Mouse (Mus musculus) lung, postnatal 25 days (tissue): ENCODE data around the gene Pnp.
"Not testable (repeated sequence)": the region's sequence is repeated elsewhere in the genome, so short reads cannot be mapped to it uniquely, and the experiment has no call there.

Experiments used
- DNase-seq: peaks from one replicate; pipeline ENCODE4 v3.0.0; 2022; ENCODE audit warnings: low spot score

Pnp gene

GRCm38 (mm10) chr14:50930754-50931492 lies at the start of gene Pnp, which contains the start of gene Pip4p1:
Pnp (plus strand) TSS chr14:50931082.
Pip4p1 (minus strand) TSS chr14:50930856.
- DNase-seq: peak; percentile 100

DNA sequence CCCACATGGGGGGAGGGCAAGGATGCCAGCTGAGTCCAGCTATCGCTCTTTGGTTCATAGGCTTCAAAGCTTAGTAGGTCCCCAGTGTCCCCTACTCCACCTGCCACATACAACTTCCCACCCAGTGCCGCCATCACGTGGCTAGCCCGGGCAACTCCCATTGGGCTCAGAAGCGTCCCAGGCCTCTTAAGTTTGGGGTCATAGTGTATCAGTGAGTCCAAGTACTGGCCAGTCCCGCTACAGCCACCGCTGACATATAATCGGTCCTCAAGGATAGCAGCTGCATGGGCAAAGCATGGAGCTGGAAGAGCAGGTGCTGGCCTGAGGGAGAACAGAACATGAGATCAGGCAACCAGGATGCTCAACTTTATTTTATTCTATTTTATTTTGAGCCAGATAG lies 39.3 kb upstream of the Pnp start:
- DNase-seq: no peak

DNA sequence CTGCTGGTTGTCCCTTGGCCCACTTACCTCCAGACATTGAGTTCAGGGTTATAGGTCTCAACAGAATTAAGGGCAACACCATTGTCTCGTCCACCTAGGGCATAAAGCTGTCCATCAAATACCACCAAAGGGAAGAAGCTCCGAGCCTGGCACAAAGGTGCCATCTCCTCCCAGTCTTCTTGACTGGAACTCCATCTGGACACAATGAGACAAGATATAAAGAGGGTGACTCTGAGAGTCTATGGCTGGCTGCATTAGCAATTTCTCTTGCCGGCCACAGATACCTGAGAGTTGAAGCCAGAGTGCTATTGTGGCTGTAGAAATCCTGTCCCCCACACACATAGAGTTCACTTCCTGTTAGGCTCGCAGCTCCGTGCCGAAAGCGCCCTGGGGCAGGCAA lies 38.8 kb upstream of the Pnp start:
- no peak for DNase-seq

DNA sequence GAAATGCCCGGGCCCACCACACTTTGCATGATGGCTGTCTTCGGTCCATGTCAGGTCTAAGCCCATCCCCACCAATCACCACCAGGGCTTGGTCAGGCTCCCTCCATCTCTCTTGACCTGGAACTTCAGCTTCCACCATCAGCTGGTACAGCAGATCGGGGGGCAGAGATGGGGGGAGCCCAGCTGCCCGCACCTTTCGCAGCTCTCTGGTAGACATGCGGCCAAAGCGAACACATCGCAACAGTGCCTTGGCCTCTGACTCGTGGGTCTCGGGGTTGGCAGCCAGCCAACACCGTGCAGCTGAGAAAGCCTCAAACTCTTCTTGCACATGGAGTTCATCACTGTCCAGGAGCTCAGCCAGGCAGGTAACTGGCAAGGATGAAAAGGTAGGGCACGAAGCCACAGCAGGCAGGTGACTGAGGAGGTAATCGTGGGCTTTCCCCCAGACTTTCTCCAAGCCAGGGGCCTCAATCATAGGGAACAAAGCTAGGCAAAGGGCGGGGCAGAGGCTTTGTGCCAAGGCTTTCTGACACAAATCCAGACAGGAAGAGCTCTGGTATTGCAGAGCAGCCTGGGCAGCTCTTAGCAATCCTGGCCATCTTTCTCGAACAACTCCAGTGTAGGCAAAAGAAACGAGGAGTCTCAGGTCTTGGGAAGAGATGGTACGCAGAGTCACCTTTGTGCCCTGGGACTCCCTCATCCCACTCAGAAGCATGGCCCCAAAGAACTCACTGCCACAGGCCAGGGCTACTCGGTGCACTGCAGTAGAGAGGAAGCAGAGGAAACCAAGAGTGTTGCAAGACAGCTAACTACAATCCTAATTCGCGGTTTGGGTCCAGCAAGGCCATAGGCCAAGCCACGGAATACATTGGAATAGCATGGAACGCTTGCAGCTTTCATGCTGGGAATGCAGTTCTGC lies 38.1 kb upstream of the Pnp start:
- DNase-seq: peak; percentile 45

DNA sequence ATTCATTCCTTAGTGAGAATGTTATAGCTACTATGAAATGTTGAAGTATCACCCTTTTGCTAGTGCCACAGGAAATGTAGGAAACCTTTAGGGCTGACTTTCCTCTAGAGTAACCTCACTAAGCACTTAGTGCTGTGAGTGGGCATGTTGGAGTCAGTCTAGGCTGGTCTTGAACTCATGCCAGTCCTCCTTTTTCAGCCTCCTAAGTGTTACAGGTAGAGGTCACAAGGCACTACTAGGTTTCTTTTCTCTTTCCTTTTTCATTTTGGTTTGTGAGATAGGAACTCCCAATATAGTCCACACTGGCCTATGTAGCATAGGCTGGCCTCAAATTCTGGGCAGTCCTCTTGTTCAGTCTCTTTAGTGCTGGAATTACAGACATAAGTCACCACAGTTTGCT lies 35.5 kb upstream of the Pnp start:
- DNase-seq: no peak

DNA sequence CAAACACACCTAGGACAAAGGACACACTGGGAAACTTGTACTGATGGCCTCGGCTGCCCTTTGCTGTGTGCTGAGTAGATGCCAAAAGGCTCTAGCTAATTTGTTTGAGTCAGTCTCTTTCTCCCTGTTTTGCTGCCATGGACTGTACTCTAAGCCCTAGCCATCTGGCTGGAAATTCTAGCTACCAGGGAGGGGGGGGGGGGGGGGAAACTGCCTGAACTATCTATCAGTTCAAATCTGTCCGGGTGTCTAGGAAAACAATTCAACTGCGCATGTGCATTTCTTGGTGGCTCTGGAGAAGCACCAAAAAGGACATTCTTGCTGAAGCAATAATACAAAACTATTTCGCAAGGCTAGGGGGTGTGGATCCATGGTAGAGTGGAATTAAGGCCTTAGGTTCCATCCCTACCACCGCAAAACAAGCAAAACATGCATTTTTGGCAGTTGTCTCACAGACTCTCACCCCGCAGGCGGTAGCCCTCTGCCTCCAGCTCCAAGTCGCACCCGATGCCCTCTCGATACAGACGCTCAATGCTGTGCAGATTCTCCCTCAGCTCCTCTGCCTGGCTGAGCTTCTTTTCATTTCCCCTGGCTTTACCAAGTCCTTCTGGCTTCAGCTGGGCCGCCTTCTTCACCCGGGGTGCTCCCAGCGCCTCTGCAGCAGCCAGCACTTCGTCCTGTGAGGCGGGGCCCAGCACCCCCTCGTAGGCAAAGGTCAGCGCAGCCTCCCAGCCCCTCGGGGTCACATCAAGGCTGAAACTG lies 34.7 kb upstream of the Pnp start:
- DNase-seq: peak; percentile 81

- no peak for DNase-seq
These were observed 34.0 kb upstream of the Pnp start for GRCm38 (mm10) chr14:50896747-50897373.

DNA sequence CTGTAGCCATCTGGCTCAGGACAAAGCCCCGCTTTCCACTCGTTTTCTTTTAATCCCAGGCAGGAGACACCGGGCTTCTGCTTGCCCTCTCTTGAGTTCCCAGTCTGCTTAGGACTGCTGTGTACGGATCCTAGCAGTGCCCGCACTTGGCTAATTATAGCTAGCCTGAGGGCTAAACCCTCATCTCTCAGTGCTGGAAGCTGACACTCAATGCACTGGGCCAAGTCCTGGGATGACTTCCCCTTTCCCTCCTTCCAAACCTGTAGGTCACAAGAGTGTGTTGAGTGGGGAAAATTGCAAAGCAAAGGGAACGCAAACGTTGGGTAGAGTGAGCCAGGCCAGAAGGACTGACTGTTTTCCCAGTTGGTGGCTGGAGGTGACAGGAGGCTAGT lies 33.5 kb upstream of the Pnp start, which contains the start of gene Klhl33:
Klhl33 (minus strand) TSS at position 134 of the 392 bp plus-strand sequence.
- DNase-seq: no peak

GRCm38 (mm10) chr14:50897992-50898391 lies 32.9 kb upstream of the Pnp start:
- DNase-seq: not testable (repeated sequence)

DNA sequence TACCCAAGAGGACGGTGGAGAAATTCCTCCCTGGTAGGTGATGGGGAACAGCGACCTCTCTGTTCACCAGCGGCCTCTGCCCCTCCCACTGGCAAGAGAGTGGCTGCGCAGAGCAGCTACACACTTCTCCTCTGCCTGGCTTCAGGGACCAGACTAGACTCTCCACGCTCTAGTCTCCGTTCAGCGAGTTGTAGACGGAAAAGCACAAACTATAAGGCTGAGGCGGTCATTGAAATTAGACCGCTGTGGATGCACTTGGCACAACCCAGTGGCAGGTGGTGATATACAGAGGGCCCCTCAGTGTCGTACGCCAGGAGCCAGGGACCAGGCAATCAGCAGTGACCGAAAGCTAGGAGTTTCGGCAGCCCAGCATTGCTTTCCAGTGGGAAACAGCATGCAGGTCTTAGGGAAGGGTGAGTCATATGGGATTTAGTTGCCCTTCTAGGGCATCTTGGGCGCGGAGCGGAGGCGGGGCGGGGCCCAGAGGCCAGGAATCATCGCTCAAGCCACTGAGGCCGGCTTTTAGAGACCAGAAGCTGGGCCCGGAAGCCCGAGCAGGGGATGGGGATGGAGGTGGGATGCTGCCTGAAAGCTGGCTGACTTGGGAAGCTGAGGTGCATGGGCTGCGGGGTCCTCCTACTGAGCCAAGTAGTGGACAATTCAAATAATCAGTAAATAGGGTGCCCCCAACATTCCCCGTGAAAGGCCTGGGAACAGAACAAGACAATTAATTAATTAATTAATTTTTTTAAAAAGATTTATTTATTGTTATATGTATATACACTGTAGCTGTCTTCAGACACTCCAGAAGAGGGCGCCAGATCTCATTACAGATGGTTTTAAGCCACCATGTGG lies 26.7 kb upstream of the Pnp start:
- peak; percentile 36 for DNase-seq

DNA sequence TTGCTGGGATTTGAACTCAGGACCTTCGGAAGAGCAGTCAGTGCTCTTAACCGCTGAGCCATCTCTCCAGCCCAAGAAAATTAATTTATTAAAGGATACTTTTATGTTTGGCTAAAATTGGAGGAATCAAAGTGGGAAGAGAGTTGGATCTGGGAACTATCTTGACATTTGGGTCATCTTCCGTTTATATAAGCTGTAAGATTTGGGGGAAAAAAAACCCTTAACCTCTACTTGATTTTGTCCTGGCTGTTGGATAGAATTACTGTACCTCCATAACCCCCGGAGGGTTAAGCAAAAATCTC lies 26.1 kb upstream of the Pnp start:
- DNase-seq: no peak

DNA sequence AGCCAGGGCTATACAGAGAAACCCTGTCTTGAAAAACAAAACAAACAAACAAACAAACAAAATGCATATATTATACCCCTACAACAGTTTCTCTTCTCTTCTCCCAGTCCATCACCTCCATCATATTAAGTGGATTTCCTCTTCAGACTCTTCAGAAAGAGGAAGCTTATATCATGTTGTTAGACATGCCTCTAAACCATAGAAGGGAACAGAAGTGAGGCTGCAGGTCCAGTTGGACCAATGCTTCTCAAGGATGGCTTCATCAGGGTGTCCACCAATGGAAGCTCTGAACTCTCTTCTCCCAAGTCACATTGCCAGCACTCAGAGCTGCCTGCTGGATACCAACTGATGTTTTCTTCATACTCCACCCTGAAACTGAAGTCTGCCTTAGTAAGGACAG lies 25.6 kb upstream of the Pnp start:
- DNase-seq: not testable (repeated sequence)

DNA sequence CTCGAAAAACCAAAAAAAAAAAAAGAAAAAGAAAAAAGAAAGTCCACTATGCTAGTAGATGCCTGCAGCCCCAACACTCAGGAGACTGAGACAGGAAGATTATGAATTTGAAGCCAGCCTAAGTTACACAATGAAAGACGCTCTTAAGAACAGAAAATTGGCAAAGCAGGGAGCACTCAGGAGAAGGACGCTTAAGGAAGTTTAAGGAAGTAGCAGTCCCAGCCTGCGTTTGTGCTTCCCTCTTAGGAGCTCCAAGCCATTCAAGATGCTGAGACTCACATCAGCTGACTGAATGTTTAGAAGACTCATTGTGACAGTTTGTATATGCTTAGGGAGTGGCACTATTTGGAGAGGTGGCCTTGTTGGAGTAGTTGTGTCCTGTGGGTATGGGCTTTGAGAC lies 22.8 kb upstream of the Pnp start:
- DNase-seq: peak; percentile 35

DNA sequence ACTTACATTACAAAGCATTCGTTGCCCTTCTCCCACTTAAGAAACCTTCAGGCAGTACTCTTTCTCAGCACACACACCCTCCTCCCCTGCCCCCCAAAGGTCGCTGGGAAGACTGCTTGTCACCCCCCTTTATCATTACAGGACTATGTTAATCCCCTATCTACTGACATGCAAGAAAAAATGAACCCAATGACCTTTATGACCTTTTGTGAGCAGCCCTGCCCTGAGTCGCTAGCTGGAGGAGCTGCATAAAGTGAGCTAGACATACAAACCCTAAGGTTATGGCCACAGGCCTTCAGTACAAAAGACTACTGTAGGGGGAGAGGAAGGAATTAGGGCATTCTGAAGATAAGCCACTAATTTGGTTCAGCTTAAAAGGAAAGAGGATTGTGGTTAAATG lies 19.5 kb upstream of the Pnp start:
- no peak for DNase-seq

DNA sequence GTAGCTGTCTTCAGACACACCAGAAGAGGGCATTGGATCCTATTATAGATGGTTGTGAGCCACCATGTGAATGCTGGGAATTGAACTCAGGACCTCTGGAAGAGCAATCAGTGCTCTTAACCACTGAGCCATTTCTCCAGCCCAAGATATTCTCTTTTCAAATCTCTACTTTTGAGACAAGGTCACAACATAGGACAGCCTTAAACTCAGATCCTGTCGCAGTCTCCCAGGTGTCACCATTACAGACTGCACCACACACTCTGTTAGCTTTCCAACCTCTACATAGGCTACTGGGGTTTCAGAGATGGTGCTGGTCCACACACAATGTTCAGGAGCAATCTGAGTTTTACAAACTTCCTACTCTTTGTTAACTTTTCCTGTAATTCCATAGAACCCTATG lies 7.4 kb upstream of the Pnp start:
- DNase-seq: not testable (repeated sequence)

DNA sequence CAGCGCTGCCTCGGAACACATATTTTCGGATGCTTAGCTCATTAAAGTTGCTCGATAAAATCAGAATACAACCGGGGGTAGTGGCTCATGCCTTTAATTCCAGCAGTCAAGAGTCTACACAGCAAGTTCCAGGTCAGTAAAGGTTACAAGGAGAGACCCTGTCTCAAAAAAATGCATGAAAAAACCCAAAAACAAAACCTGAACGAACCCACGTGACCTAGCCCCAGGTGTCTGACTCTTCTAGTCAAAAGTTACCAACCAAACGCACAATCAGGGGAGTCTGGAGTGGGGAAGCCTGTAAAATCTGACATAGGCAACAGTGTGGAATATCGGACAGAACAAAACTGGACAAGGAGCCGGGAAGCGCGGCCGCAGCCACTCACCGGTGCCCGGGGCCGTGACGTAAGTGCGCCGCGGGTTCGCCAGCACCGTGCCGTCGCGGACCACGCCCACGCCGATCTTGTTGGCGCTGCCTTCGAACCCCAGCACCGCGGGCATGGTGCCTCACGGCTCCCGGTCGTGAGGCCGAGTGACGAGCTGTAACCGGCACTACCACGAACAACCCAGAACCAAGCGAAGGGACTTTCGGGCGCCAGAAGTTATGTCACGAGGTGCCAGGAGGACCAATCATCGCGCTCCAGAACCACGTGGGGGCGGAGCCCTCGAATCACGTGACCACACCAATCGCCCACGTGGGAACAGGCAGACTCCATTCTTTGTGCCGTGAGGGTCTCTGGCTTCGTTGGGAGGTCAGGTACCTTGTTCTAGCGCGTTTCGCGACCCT lies 6.4 kb upstream of the Pnp start, which contains the start of the genes Osgep and Apex1:
Osgep (minus strand) TSS at position 613 of the 784 bp plus-strand sequence.
Apex1 (plus strand) TSS at position 688 of the 784 bp plus-strand sequence.
- DNase-seq: peak; percentile 97

DNA sequence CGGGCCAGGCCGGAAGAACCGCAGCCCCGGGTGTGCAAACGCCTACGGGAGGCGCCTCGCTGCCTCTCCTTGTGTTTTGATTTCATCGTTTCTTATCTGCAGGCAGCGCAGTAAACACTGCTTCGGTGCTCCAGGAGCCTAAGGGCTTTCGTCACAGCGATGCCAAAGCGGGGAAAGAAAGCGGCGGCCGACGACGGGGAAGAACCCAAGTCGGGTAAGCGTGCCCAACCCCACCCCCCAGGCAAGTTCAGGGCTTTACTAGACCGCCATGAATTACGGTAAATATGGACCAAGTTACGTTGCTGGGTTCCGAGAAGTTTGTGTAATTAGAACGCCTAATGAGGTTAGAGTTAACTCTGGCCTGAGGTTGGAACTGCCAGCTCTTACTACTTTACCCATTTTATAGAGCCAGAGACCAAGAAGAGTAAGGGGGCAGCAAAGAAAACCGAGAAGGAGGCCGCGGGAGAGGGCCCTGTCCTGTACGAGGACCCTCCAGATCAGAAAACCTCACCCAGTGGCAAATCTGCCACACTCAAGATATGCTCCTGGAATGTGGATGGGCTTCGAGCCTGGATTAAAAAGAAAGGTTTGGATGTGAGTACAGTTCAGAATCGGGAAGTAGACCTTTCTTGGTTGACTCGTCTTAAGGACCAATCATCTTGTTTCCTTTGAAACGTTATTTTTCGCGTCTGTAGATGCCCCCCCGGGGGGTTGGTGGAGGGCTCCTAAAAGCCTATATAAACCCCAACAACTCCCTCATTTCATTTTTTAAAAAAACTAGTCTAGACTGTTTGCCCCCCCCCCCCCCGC lies 5.6 kb upstream of the Pnp start:
- DNase-seq: no peak

DNA sequence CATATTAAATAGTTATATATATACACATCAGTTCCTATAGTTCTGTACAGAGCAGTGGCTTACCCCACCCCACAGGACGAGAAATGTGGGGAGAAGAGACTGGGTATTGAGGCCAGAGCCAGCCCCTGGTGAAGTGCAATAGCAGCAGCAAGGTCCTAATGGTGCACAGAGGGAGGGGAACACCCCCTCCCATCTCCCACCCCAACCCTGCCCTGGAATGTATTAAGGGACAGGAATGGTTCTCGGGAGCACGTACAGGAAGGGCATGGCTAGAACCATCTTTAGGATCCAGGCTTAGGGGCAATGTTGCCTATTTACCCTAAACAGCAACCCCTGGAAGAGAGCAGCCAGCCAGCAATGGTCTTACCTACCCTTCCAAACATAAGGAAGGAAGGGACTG lies 3.5 kb upstream of the Pnp start:
- DNase-seq: no peak

DNA sequence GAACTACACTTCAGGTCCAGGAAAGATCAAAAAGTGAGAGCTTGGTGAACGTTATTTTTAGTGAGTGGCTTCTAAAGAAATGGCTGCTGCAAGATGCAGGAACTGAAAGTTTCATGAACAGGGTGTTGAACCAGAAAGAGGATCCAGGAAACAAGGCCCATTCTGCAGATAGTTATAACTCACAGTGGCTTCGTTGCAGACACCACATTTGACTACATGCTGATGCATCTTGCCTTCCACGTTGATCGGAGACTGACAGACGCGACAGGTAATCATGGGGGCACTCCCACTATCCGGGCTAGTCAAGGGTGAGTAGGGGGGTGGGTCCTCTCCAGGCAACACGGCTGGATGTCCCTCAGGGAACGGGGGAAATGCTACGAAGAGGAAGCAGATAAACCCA lies 931 bp upstream of the Pnp start:
- peak; percentile 18 for DNase-seq
